Mouse (Mus musculus): ENCODE data around the gene Fbxl3. TPM values are rescaled to one million over a fixed set of nuclear protein-coding genes. Genes with fewer than 3 reads are reported as not detected.

The Fbxl3 gene
- total and polyA plus RNA-seq, 3 experiments, result 40.0 to 82.8 (median 71.4) TPM

- DNase-seq, result no peak
These were observed 13.4 kb downstream of the Fbxl3 start for GRCm38 (mm10) chr14:103085840-103086533.

- DNase-seq, result no peak
These were observed 20.0 kb downstream of the Fbxl3 start for GRCm38 (mm10) chr14:103079209-103079977.

GRCm38 (mm10) chr14:103078006-103078912 is 21.1 kb downstream of the Fbxl3 start:
- peak; percentile 26 for DNase-seq

DNA sequence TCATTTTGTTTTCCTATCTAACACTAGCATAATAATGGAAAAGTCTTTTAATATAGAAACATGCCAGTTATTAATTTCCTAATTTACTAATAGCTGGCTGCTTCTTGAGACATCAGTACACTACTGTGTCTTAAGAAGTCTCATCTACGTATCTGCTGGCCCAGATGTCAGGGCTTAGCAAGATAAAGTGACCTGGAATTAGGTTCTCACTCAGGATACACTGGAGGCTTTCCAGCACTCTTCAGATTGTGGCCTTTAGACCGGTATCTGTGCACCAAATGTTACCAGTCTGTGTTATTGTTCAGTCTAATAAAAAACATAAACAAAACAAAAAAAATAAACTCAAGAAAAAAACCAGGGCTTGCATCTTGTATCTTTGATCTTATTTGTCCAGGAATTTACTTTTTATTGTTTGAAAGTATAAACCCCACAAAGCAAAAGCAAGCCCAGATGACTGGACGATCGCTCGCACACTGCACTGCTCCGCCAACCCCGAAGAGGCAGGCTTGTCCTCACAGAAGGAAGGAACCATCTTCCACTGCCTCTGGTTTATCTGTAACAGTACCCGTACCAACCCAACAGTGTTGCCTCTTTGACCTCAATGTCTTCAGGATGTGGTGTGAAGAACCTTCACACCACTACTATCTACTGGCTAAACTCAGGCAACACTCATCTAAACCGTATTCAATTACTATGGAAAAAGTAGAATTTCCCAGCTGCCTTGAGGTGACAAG is 21.9 kb downstream of the Fbxl3 start:
- DNase-seq, result no peak

GRCm38 (mm10) chr14:103075166-103075565 is 24.2 kb downstream of the Fbxl3 start:
- DNase-seq, result no peak

GRCm38 (mm10) chr14:103073825-103074224 is 25.5 kb downstream of the Fbxl3 start:
- DNase-seq, result no peak

DNA sequence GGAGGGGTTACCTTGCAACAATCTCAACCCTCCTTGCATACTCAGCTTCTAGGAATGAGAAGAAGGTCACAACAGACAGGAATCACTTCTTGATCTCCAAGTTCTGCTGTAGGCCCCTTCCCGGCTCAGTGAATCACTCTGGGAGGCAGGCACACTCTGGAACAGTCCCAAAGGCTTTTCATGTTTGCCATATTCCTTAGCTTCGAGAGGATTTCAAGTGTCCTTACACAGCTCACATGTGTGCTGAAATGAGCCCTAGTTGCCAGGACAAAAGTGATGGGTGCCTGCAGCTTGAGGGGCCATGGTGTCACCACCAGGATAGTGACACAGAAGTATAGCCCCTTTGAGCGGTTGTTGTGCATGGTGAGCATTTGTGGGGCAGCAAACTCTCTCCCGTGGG is 26.6 kb downstream of the Fbxl3 start:
- no peak for DNase-seq

DNA sequence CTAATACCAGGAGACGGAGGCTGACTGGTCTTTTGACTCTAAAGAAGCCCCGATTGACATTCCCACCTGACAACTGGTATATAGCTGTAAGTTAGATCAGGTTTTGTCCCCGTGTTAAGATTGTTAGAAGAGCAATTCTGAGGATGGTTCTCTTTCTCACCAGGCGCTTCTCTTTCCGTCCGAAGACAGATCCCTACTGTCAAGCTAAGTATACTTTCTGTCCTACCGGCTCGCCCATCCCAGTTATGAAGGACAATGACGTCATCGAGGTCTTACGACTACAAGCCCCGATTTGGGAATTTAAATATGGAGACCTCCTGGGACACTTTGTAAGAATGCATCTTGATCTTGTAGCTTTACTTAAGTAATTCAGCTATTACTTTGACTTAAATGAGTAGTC is 27.9 kb downstream of the Fbxl3 start:
- DNase-seq, result no peak

- no peak for DNase-seq
These were observed 28.6 kb downstream of the Fbxl3 start for GRCm38 (mm10) chr14:103070790-103071189.

GRCm38 (mm10) chr14:103069864-103070611 is 29.3 kb downstream of the Fbxl3 start, which contains the start of gene Cln5:
Gene Cln5, plus strand, starts transcription at chr14:103070216.
- DNase-seq, result peak; percentile 98

GRCm38 (mm10) chr14:103069465-103069863 is 29.9 kb downstream of the Fbxl3 start:
- DNase-seq, result no peak

- peak; percentile 73 for DNase-seq
These were observed 33.8 kb downstream of the Fbxl3 start for GRCm38 (mm10) chr14:103065294-103066167.

DNA sequence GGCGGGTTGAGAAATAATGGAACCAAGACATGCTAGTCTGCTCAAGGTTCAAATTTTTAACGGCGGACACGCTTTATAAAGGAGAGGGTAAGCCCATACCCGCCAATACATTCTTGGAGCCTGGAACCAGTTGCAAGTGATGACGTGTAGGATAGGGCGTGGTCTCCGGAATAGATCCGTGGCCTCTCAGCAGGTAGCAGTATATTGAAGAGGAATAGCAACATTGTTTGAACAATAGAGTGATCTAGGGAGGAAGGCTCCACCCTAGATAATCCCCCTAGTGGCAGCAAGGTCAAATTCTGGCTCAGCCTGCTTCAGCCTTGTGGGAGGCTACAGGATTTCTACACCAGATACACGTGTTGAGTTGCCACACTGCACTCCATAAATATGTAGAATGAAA is 39.9 kb downstream of the Fbxl3 start:
- DNase-seq, result no peak

DNA sequence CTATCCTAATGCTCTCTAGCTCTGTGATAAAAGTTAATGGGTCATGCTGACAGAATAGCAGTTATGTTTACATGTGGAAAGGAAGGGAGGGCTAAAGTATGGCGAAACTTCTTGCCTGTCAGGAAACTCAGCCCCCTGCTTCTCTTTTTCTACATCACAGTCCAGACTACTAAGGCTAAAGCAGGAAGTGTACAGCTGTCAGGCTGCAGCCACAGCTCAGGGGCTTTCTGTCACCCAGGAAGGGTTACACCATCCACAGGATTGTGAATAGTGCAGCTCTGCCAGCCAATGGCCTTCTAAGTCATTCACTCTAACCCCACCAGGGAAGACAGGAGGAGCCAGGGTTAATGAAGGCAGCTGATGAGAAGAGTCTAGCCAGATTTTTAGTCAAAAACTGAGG is 40.4 kb downstream of the Fbxl3 start:
- DNase-seq, result no peak

GRCm38 (mm10) chr14:103056601-103057000 is 42.8 kb downstream of the Fbxl3 start:
- no peak for DNase-seq

GRCm38 (mm10) chr14:103054731-103055130 is 44.6 kb downstream of the Fbxl3 start:
- no peak for DNase-seq

- DNase-seq, result peak; percentile 87
These were observed 48.1 kb downstream of the Fbxl3 start for GRCm38 (mm10) chr14:103051159-103051769.

GRCm38 (mm10) chr14:103048292-103049086 is 50.9 kb downstream of the Fbxl3 start:
- DNase-seq, result no peak

GRCm38 (mm10) chr14:103046677-103047076 is 52.7 kb downstream of the Fbxl3 start, which contains the start of gene Acod1:
Gene Acod1, plus strand, starts transcription at chr14:103046977.
- DNase-seq, result no peak

Measured in adrenal gland, adult 2 months (tissue).